Mouse (Mus musculus): ENCODE measurements around the gene Map4k4. TPM values are rescaled to one million over a fixed set of nuclear protein-coding genes. Genes with fewer than 3 reads are reported as not detected.

The Map4k4 gene
- polyA plus RNA-seq, 1 experiment from 2014 or later: 2.2 TPM

DNA sequence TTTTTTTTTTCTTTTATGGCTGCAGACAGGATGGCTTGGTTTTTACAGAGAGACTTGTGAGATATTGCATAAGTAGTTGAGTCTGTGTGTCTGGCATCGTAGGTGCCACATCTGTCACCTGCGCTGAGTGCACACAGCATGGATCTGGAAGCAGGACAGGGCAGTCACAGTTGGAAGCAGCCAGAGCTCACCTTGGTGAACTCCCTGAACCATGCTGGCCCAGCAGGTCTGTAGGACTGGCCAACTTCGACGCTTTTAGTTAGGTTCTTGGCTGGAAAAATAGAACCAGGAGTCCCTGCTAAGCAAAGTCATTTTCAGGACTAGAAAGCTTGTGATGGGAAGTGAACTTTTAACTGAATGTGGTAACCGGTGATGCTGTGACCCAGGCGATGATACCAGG lies 46.5 kb downstream of the Map4k4 start:
- Histone ChIP-seq H3K27me3 (ENCODE audit: control insufficient read depth, insufficient read depth, low read depth, low read length) (no peaks in the 10 kb centered on the region), H3K4me2 (ENCODE audit: low read depth, low read length) (no peak overlapping the region), H3K27ac (ENCODE audit: low read length) (no peak overlapping the region), H3K4me3 (ENCODE audit: low read depth, low read length) (no peak overlapping the region), H3K36me3 (ENCODE audit: control insufficient read depth, insufficient read depth) (no peaks in the 10 kb centered on the region), H3K4me1 (ENCODE audit: control insufficient read depth, low read depth, low read length) (peaks cover 24% of the 10 kb centered on the region), H3K9ac (ENCODE audit: low read depth, low read length) (no peak overlapping the region), H3K9me3 (replicated peaks; ENCODE audit: control insufficient read depth, low read length) (no peaks in the 10 kb centered on the region)
- no peak for ATAC-seq (ENCODE audit: low read depth)
- WGBS (ENCODE audit: insufficient replicate concordance): 69% methylated on average over 6 of the region's 6 CpGs

DNA sequence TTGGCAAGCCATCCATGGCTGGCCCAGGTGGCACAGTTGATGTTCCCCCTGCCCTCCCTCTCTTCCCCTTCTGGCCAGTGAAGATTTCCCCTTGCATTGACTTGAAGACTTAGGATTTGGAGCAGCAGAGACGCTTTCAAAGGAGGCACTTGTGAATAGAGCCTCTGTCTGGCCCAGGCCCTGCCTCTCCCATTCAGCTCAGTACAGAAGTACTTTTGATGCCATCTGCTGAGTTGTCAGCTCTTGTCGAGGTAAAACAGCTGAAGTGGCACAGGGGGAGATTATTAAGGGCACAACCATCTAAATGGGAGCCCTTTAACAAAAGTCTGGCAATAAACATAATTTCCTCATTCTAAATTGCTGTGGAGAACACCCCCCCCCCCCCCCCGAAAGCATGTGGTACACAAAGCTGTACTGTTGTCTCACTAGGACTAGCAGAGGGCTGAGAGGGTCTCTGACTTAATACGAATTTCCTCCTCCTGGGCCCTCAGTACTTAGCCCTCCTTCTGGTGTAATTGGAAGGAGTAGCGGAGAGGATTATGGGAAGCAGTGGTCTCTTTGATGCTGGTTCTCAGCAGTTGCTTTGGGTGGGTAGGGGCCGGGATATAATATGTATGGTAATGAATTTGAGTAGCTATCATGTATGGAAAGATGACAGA lies 47.1 kb downstream of the Map4k4 start:
- H3K9me3 ChIP-seq (replicated peaks; ENCODE audit: control insufficient read depth, low read length): no peaks in the 10 kb centered on the region
- H3K9ac ChIP-seq (ENCODE audit: low read depth, low read length): no peak overlapping the region
- H3K4me2 ChIP-seq (ENCODE audit: low read depth, low read length): no peak overlapping the region
- H3K27ac ChIP-seq (ENCODE audit: low read length): no peak overlapping the region
- WGBS (ENCODE audit: insufficient replicate concordance): 65% methylated on average over 6 of the region's 6 CpGs
- no peak for ATAC-seq (ENCODE audit: low read depth)
- H3K4me3 ChIP-seq (ENCODE audit: low read depth, low read length): no peak overlapping the region
- no peaks in the 10 kb centered on the region for H3K36me3 ChIP-seq (ENCODE audit: control insufficient read depth, insufficient read depth)
- peaks cover 20% of the 10 kb centered on the region for H3K4me1 ChIP-seq (ENCODE audit: control insufficient read depth, low read depth, low read length)
- H3K27me3 ChIP-seq (ENCODE audit: control insufficient read depth, insufficient read depth, low read depth, low read length): no peaks in the 10 kb centered on the region

DNA sequence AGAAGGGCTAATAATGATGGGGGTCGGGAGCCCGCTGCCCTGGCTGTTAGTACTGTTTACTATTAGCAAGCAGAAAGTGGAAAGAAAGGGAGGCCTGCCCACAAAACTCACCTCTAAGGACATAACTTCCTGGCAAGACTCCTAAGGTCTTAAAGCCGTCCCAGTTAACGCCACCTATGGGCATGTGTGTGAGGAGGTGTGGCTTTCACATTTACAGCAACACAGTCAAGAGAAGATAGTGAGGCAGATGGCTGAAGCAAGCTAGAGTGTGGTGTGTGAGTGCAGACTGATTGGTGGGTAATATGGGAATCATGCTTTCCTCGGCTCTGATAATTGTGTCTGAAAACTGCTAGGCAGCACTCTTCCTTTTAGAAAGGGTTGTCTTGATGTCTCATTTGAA lies 48.5 kb downstream of the Map4k4 start:
- Histone ChIP-seq H3K9ac (ENCODE audit: low read depth, low read length) (no peak overlapping the region), H3K9me3 (replicated peaks; ENCODE audit: control insufficient read depth, low read length) (no peaks in the 10 kb centered on the region), H3K27me3 (ENCODE audit: control insufficient read depth, insufficient read depth, low read depth, low read length) (no peaks in the 10 kb centered on the region), H3K4me1 (ENCODE audit: control insufficient read depth, low read depth, low read length) (peaks cover 20% of the 10 kb centered on the region), H3K4me3 (ENCODE audit: low read depth, low read length) (no peak overlapping the region), H3K27ac (ENCODE audit: low read length) (no peak overlapping the region), H3K36me3 (ENCODE audit: control insufficient read depth, insufficient read depth) (no peaks in the 10 kb centered on the region), H3K4me2 (ENCODE audit: low read depth, low read length) (peak overlapping the region; percentile 2)
- 23% methylated on average over 5 of the region's 5 CpGs for whole genome bisulfite sequencing (ENCODE audit: insufficient replicate concordance)
- ATAC-seq (ENCODE audit: low read depth): peak; percentile 44

DNA sequence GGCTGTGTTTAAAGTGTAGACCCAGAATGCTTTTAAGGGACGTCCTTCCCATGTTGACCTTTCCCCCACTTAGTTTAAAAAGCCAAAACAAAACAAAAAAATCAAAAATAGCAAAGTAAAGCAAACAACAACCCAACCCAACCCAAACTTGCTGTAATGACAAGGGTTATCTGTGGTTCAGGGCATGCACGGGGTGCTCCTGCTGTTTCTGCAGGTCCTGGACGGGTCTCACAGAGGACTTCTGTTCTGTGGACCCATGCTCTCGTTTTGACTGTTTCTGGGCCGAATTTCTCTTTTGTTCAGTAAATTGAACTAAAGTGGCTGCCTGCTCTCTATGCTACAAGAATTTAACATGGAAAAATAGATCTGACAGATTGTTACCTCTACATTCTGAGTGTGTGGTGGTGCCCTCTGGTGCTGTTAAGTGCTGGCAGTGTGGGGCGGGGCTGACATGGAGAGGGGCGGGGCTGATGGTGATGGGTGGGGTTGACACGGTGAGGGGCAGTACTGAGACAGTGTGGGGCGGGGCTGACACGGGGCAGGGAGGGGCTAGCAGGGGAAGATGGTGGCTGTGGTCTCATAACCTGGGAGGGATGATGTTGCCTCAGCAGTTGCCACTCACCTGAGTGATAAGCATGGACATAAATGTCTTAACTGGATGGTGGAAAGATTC lies 49.2 kb downstream of the Map4k4 start:
- Histone ChIP-seq H3K9me3 (replicated peaks; ENCODE audit: control insufficient read depth, low read length) (no peaks in the 10 kb centered on the region), H3K27ac (ENCODE audit: low read length) (no peak overlapping the region), H3K4me1 (ENCODE audit: control insufficient read depth, low read depth, low read length) (peaks cover 17% of the 10 kb centered on the region), H3K9ac (ENCODE audit: low read depth, low read length) (no peak overlapping the region), H3K4me2 (ENCODE audit: low read depth, low read length) (0 out of 2 replicates have a peak overlapping the region, but pooled peaks have one; percentile 22), H3K36me3 (ENCODE audit: control insufficient read depth, insufficient read depth) (no peaks in the 10 kb centered on the region), H3K4me3 (ENCODE audit: low read depth, low read length) (no peak overlapping the region), H3K27me3 (ENCODE audit: control insufficient read depth, insufficient read depth, low read depth, low read length) (no peaks in the 10 kb centered on the region)
- WGBS (ENCODE audit: insufficient replicate concordance): 18% methylated on average over 10 of the region's 10 CpGs
- peak; percentile 93 for ATAC-seq (ENCODE audit: low read depth)

DNA sequence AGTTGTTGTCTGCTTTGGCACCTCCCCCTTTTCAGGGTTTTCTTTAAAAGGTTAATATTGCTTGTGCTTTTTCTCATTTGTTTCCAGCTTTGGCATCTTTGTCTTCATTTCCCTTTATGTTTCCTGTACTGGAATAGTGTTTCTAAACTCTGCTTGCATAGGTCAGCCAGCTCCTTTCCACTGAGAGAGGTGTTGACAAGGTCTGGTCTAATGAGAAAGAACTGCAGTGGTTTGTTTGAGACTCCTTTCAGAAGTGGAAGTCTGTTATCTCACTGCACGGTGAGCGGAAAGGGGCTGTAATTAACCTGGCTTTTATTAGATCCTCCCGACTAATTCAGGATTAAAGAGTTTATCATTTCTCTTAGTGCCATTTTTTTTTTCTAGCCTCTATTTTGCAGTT lies 49.9 kb downstream of the Map4k4 start:
- H3K4me3 ChIP-seq (ENCODE audit: low read depth, low read length): no peak overlapping the region
- ATAC-seq (ENCODE audit: low read depth): no peak
- H3K4me1 ChIP-seq (ENCODE audit: control insufficient read depth, low read depth, low read length): peaks cover 17% of the 10 kb centered on the region

DNA sequence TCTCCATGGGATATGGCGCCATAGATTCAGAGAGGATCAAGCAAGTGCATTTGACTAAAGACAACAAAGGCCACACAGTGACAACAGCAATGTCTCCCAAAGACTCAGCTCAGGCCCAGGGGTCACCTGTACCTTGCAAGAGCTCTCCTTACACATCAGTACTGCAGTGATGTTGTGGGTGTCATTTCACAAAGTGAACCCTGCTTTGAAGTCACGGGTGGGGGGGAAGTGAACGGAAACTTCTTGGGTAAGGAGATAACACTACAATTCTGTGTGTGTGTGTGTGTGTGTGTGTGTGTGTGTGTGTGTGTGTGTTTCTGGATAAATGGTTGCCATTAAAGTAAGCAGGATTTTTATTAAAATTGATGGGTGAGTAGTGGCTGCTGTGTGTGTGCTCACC lies 53.9 kb downstream of the Map4k4 start:
- Histone ChIP-seq H3K4me1 (ENCODE audit: control insufficient read depth, low read depth, low read length) (peaks cover 7% of the 10 kb centered on the region), H3K27ac (ENCODE audit: low read length) (no peak overlapping the region), H3K4me3 (ENCODE audit: low read depth, low read length) (no peak overlapping the region), H3K4me2 (ENCODE audit: low read depth, low read length) (no peak overlapping the region), H3K9me3 (replicated peaks; ENCODE audit: control insufficient read depth, low read length) (no peaks in the 10 kb centered on the region), H3K9ac (ENCODE audit: low read depth, low read length) (no peak overlapping the region), H3K36me3 (ENCODE audit: control insufficient read depth, insufficient read depth) (no peaks in the 10 kb centered on the region), H3K27me3 (ENCODE audit: control insufficient read depth, insufficient read depth, low read depth, low read length) (no peaks in the 10 kb centered on the region)
- WGBS (ENCODE audit: insufficient replicate concordance): 52% methylated on average over 3 of the region's 3 CpGs
- no peak for ATAC-seq (ENCODE audit: low read depth)

More for the DNA sequence above, 49.9 kb downstream of the Map4k4 start:
- Histone ChIP-seq H3K36me3 (ENCODE audit: control insufficient read depth, insufficient read depth) (no peaks in the 10 kb centered on the region), H3K27ac (ENCODE audit: low read length) (no peak overlapping the region), H3K4me2 (ENCODE audit: low read depth, low read length) (no peak overlapping the region), H3K9me3 (replicated peaks; ENCODE audit: control insufficient read depth, low read length) (no peaks in the 10 kb centered on the region), H3K27me3 (ENCODE audit: control insufficient read depth, insufficient read depth, low read depth, low read length) (no peaks in the 10 kb centered on the region), H3K9ac (ENCODE audit: low read depth, low read length) (no peak overlapping the region)
- WGBS (ENCODE audit: insufficient replicate concordance): 34% methylated on average over 3 of the region's 3 CpGs

DNA sequence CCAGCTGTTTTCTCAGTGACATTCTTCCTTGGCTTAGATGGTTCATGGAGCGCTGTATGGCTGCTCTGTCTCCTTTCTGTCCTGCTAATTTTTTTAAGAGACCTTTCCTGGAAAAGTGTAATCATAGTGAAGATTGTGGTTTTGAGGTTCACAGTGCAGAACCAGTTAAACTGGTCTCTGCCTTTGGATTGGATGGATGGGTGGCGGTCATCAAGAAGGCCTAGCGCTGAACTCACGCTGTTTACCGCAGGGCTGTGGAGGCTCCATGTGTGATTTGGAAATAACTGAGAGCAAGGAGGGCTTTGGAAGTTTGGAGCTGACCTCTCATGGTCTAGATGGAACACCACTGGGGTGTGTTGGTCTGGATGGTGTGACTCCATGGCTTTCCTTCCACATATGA lies 56.0 kb downstream of the Map4k4 start:
- 73% methylated on average over 5 of the region's 5 CpGs for WGBS (ENCODE audit: insufficient replicate concordance)
- H3K4me3 ChIP-seq (ENCODE audit: low read depth, low read length): no peak overlapping the region
- no peaks in the 10 kb centered on the region for H3K36me3 ChIP-seq (ENCODE audit: control insufficient read depth, insufficient read depth)
- H3K4me2 ChIP-seq (ENCODE audit: low read depth, low read length): no peak overlapping the region
- no peak overlapping the region for H3K9ac ChIP-seq (ENCODE audit: low read depth, low read length)
- ATAC-seq (ENCODE audit: low read depth): no peak
- no peaks in the 10 kb centered on the region for H3K9me3 ChIP-seq (replicated peaks; ENCODE audit: control insufficient read depth, low read length)
- H3K27me3 ChIP-seq (ENCODE audit: control insufficient read depth, insufficient read depth, low read depth, low read length): no peaks in the 10 kb centered on the region
- no peaks in the 10 kb centered on the region; the same call in 1 of the 2 replicates for H3K4me1 ChIP-seq (ENCODE audit: control insufficient read depth, low read depth, low read length)
- no peak overlapping the region for H3K27ac ChIP-seq (ENCODE audit: low read length)

DNA sequence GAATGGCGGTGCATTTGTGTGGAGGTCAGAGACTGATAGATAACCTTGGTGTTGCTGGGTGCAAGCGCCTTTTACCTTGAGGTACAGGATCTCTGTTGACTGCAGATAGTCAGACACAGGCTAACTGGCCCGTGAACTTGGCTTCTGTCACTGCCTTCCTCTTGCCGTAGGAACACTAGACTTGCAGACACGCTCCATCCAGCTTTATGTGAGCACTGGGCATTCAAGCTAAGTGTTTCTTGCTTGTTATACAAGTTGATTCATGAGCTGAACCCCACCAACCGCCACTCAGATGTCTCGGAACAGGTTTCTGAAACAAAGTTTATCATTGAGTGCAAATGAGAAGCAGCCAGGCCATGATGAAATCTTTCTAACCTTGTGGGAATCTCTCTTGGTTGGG lies 57.3 kb downstream of the Map4k4 start:
- ATAC-seq (ENCODE audit: low read depth): no peak
- Histone ChIP-seq H3K27ac (ENCODE audit: low read length) (no peak overlapping the region), H3K27me3 (ENCODE audit: control insufficient read depth, insufficient read depth, low read depth, low read length) (no peaks in the 10 kb centered on the region), H3K9me3 (replicated peaks; ENCODE audit: control insufficient read depth, low read length) (no peaks in the 10 kb centered on the region), H3K4me3 (ENCODE audit: low read depth, low read length) (no peak overlapping the region), H3K4me1 (ENCODE audit: control insufficient read depth, low read depth, low read length) (no peaks in the 10 kb centered on the region; the same call in 1 of the 2 replicates), H3K9ac (ENCODE audit: low read depth, low read length) (no peak overlapping the region), H3K4me2 (ENCODE audit: low read depth, low read length) (no peak overlapping the region), H3K36me3 (ENCODE audit: control insufficient read depth, insufficient read depth) (no peaks in the 10 kb centered on the region)
- 36% methylated on average over 7 of the region's 7 CpGs for WGBS (ENCODE audit: insufficient replicate concordance)

DNA sequence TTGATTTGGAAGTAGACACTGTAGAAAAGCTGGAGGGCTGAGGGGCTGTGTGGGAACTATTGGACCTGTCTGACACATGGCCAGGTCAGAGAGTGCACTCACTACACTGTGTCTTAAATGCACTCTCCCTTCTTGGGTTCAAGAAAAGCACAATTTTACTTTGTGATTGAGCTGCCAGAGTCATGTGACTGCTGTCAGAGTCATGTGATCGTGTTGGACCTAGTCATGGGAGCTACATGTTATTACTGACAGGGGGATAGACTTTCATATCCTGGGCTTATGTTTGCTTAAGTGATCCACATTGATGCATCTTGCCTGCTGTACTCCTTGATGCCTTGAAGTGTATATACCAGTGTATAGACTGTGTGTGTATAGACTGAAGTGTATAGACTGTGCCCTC lies 59.9 kb downstream of the Map4k4 start:
- Histone ChIP-seq H3K9me3 (replicated peaks; ENCODE audit: control insufficient read depth, low read length) (no peaks in the 10 kb centered on the region), H3K4me1 (ENCODE audit: control insufficient read depth, low read depth, low read length) (no peaks in the 10 kb centered on the region; the same call in 1 of the 2 replicates), H3K9ac (ENCODE audit: low read depth, low read length) (no peak overlapping the region), H3K27ac (ENCODE audit: low read length) (no peak overlapping the region), H3K27me3 (ENCODE audit: control insufficient read depth, insufficient read depth, low read depth, low read length) (no peaks in the 10 kb centered on the region), H3K4me3 (ENCODE audit: low read depth, low read length) (no peak overlapping the region), H3K4me2 (ENCODE audit: low read depth, low read length) (no peak overlapping the region), H3K36me3 (ENCODE audit: control insufficient read depth, insufficient read depth) (no peaks in the 10 kb centered on the region)
- ATAC-seq (ENCODE audit: low read depth): no peak
- 52% methylated on average over 1 of the region's 1 CpGs for WGBS (ENCODE audit: insufficient replicate concordance)
